Mouse (Mus musculus): ENCODE measurements around the gene Nek10.
"Not testable (repeated sequence)": the region's sequence is repeated elsewhere in the genome, so short reads cannot be mapped to it uniquely, and the experiment has no call there.

The Nek10 gene

GRCm38 (mm10) chr14:14984710-14985647, 181.8 kb downstream of the Nek10 start:
- DNase-seq (ENCODE audit: low read depth) = peak; percentile 56

GRCm38 (mm10) chr14:14987403-14987802, 184.2 kb downstream of the Nek10 start:
- DNase-seq (ENCODE audit: low read depth) = no peak

- DNase-seq (ENCODE audit: low read depth) = no peak
Measured at GRCm38 (mm10) chr14:14991642-14992041, 188.4 kb downstream of the Nek10 start.

DNA sequence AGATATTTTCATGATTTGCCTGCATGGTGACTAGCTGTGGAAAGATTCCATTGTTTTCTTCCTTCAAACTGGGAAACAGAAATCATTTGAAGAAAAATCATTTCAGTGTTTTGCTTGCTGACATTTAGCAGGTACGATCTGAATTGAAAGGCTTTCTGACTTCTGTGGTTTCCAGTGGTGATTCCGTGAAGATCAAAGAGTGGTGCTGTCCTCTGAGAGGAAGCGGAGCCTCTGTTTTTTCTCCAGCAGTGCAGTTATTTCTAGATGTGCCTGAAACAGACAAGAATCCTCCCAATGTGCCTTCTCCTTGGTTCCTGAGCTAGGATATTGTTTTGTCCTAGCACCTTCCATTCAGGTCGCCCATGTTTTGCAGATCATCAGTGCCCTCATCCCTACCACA, 208.2 kb downstream of the Nek10 start:
- no peak for DNase-seq (ENCODE audit: low read depth)

DNA sequence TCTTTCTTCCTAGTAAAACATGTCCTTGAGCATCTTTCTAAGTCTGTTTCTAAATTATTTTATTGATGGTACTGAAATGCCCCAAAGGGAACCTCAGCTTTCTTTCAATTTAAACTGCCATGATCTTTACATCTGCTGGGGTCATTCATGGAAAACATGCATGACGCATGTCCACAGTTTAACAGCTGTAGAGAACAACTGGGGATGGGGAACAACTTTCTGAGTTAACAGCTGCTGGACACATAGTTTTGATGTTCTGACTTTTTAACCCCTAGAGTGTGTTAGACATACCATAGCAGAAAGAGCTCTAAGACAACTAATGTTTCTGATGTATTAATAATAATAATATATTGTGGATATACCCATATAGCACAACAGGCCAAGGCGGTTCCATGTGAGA, 211.6 kb downstream of the Nek10 start:
- no peak for DNase-seq (ENCODE audit: low read depth)

DNA sequence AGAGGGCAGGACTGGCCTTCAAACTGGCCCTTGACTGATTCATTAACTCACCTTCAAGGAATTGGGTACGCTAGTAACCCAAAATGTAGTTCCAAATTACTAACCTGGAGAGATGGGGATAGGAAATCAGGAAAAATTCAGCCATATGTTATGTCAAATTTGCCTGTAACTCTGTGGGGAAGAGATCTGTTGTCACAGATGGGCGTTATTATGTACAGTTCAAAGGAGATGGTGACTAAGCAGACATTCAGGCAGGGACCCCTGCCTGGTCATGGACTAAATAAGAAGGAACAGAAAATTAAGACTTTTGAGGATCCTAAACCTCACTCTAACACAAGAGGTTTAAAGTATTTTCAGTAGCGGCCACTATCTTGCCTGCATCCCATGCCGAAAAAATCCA, 227.4 kb downstream of the Nek10 start:
- not testable (repeated sequence) for DNase-seq (ENCODE audit: low read depth)

DNA sequence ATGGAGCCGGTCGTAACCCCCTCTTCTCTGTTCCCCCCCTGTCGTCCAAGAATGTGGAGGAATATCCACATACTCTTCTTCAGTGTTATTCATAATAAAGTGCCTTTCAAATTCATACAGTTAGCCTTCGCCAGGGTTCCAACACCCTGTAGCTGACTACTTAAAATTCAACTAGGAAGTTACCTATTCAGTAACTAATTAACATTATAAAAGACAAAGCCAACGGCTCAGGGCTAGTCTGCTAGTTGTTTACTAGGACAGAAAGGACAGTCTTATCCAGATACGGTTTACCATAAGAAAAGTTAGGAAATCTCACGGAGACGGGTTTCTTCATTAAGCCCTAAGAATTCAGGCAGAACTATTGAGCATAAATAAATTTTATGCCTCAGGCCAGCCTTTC, 231.4 kb downstream of the Nek10 start:
- DNase-seq (ENCODE audit: low read depth) = not testable (repeated sequence)

GRCm38 (mm10) chr14:15048186-15048585, 245.0 kb downstream of the Nek10 start:
- no peak for DNase-seq (ENCODE audit: low read depth)

DNA sequence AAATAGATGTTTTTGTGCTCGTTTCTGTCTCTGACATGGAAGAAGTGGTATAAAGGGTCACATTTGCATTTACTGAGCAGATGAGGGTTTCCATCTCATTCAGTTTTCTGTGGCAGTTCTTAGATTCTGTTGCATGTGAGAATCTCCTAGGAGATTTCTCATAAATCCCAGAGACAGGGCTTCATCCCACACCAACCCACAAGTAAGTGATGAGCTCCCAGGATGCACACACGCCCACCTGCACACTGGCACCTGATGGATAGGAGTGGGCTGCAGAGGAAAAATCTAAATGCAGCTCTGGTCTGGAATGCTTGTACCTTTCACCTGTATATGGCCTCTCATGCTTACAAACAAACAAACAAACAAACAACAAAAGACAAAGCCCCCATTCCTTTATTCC, 258.3 kb downstream of the Nek10 start:
- DNase-seq (ENCODE audit: low read depth) = no peak
